Comparison of ENCODE assay signal across 8 mouse cellular contexts in genomic region chr9:110657474-110658078, GRCm38 (mm10). TPM values are rescaled to one million over a fixed set of nuclear protein-coding genes. Genes with fewer than 3 reads are reported as not detected.
DNase-seq lines count a peak whose midpoint lies in the region; ATAC-seq and TF ChIP-seq lines count a peak whose summit lies in the region.

No protein-coding gene starts in this region.

- peak overlapping the region; percentile 71 for H3K4me3 ChIP-seq in cerebellum, adult 2 months (replicated peaks; ENCODE audit: insufficient read depth, low read depth, low read length)
- H3K4me3 ChIP-seq in heart, embryonic 12.5 days, result peak overlapping the region; percentile 84
- H3K4me3 ChIP-seq in kidney, postnatal 0 days (replicated peaks; ENCODE audit: low read depth, low read length), result peak overlapping the region; percentile 65
- peak overlapping the region; percentile 78 for H3K4me3 ChIP-seq in midbrain, embryonic 10.5 days

- 24% methylated on average over 13 of the region's 13 CpGs for whole genome bisulfite sequencing in cerebellum, adult 2 months
- 61% methylated on average over 13 of the region's 13 CpGs for WGBS in heart, embryonic 12.5 days
- WGBS in kidney, postnatal 0 days, result 69% methylated on average over 13 of the region's 13 CpGs
- WGBS in midbrain, embryonic 10.5 days, result 89% methylated on average over 13 of the region's 13 CpGs

- H3K9ac ChIP-seq in heart, embryonic 12.5 days, result no peak overlapping the region
- peak overlapping the region; percentile 77 for H3K9ac ChIP-seq in kidney, postnatal 0 days (ENCODE audit: low read depth, low read length)

- TF ChIP-seq POLR2A in cerebellum, adult 2 months (IDR thresholded peaks at IDR 0.05; ENCODE audit: borderline replicate concordance, insufficient read depth, low read length), result no peak

- H3K4me2 ChIP-seq in heart, embryonic 12.5 days, result peak overlapping the region; percentile 71
- peak overlapping the region; percentile 59 for H3K4me2 ChIP-seq in kidney, postnatal 0 days (ENCODE audit: low read length)

- no peaks in the 10 kb centered on the region for H3K27me3 ChIP-seq in cerebellum, adult 2 months (ENCODE audit: control insufficient read depth, insufficient read depth, low read length)
- 0 out of 2 replicates have a peak, but pooled peaks cover 2% of the 10 kb centered on the region for H3K27me3 ChIP-seq in heart, embryonic 12.5 days (replicated peaks)
- no peaks in the 10 kb centered on the region for H3K27me3 ChIP-seq in kidney, postnatal 0 days (ENCODE audit: insufficient read depth, low read length)
- H3K27me3 ChIP-seq in midbrain, embryonic 10.5 days (ENCODE audit: low read depth, poor library complexity, severe bottlenecking), result peaks cover 11% of the 10 kb centered on the region

- TF ChIP-seq CTCF in cerebellum, adult 2 months (IDR thresholded peaks at IDR 0.05; ENCODE audit: borderline replicate concordance, insufficient read depth, low read depth, low read length), result no peak
- TF ChIP-seq CTCF in kidney, postnatal 0 days (IDR thresholded peaks at IDR 0.05; ENCODE audit: low read depth), result no peak

- no peaks in the 10 kb centered on the region for H3K9me3 ChIP-seq in heart, embryonic 12.5 days (replicated peaks)
- H3K9me3 ChIP-seq in kidney, postnatal 0 days (replicated peaks; ENCODE audit: low read length), result no peaks in the 10 kb centered on the region
- no peaks in the 10 kb centered on the region for H3K9me3 ChIP-seq in midbrain, embryonic 10.5 days (replicated peaks)

- no peak for ATAC-seq in heart, embryonic 12.5 days (ENCODE audit: insufficient number of reproducible peaks, low FRiP score)
- ATAC-seq in kidney, postnatal 0 days (replicated peaks; ENCODE audit: low FRiP score, low read depth), result no peak

- peaks cover 7% of the 10 kb centered on the region; the same call in 1 of the 2 replicates for H3K36me3 ChIP-seq in heart, embryonic 12.5 days
- H3K36me3 ChIP-seq in kidney, postnatal 0 days (ENCODE audit: insufficient read depth, low read length), result 0 out of 2 replicates have a peak, but pooled peaks cover 8% of the 10 kb centered on the region
- H3K36me3 ChIP-seq in midbrain, embryonic 10.5 days, result peaks cover 12% of the 10 kb centered on the region

- H3K4me1 ChIP-seq in cerebellum, adult 2 months (ENCODE audit: control insufficient read depth, insufficient read depth, low read length), result peaks cover 36% of the 10 kb centered on the region
- H3K4me1 ChIP-seq in heart, embryonic 12.5 days (replicated peaks), result peaks cover 40% of the 10 kb centered on the region
- H3K4me1 ChIP-seq in kidney, postnatal 0 days (replicated peaks; ENCODE audit: insufficient read depth, low read length), result peaks cover 13% of the 10 kb centered on the region
- H3K4me1 ChIP-seq in midbrain, embryonic 10.5 days, result peaks cover 48% of the 10 kb centered on the region

- peak; percentile 55 to 61 for DNase-seq in cerebellum, adult 2 months
- no peak for DNase-seq in cerebellum, postnatal 10 days
- DNase-seq in adrenal gland, postnatal 10 days, result peak; percentile 49
- no peak for DNase-seq in kidney, postnatal 0 days (ENCODE audit: low spot score)
- no peak for DNase-seq in midbrain, embryonic 10.5 days (ENCODE audit: low spot score)
- no peak for DNase-seq in left cerebral cortex, adult 18-20 months (ENCODE audit: low spot score in 2 of 2)
- DNase-seq in frontal cortex, postnatal 10 days (ENCODE audit: low spot score in 2 of 2), result no peak

- H3K27ac ChIP-seq in cerebellum, adult 2 months (ENCODE audit: insufficient read depth, low read length), result peak overlapping the region; percentile 90
- H3K27ac ChIP-seq in heart, embryonic 12.5 days (ENCODE audit: poor library complexity, severe bottlenecking), result peak overlapping the region; percentile 91; the same call in 1 of the 2 replicates
- H3K27ac ChIP-seq in kidney, postnatal 0 days, result peak overlapping the region; percentile 92
- no peak overlapping the region for H3K27ac ChIP-seq in midbrain, embryonic 10.5 days (replicated peaks)

RNA-seq across cellular contexts. Expression of gene Ccdc12, which starts 1.3 kb away (rescaled TPM):
- polyA plus RNA-seq in cerebellum, adult 2 months (2012; rRNA removed), result 98.5 and 102 TPM in 2 replicates
- total RNA-seq in adrenal gland, postnatal 10 days (2021), result 10 to 100 TPM; 64.3 to 66.0 TPM
- polyA plus RNA-seq in heart, embryonic 12.5 days (2016; fragmentation: Nextera tagmentation; extraction: Ambion mirVana), result 120 and 123 TPM in 2 replicates
- polyA plus RNA-seq in kidney, postnatal 0 days (2015; fragmentation: Nextera tagmentation; extraction: Ambion mirVana), result 153 and 154 TPM in 2 replicates
- polyA plus RNA-seq in midbrain, embryonic 10.5 days (2016; fragmentation: Nextera tagmentation; extraction: Ambion mirVana), result 176 and 189 TPM in 2 replicates
- total RNA-seq in left cerebral cortex, adult 18-20 months (2021), result 10 to 100 TPM; 47.2 to 53.9 TPM

RNA-seq across cellular contexts. Expression of gene Nbeal2, which starts 3.6 kb away (rescaled TPM):
- 16.8 and 19.1 TPM in 2 replicates for polyA plus RNA-seq in cerebellum, adult 2 months (2012; rRNA removed)
- total RNA-seq in adrenal gland, postnatal 10 days (2021), result 10 to 100 TPM in 1 of 2 experiments, 1 to 10 TPM in 1; 8.2 to 12.0 TPM
- 1.9 and 2.4 TPM in 2 replicates for polyA plus RNA-seq in heart, embryonic 12.5 days (2016; fragmentation: Nextera tagmentation; extraction: Ambion mirVana)
- 2.9 and 3.9 TPM in 2 replicates for polyA plus RNA-seq in kidney, postnatal 0 days (2015; fragmentation: Nextera tagmentation; extraction: Ambion mirVana)
- polyA plus RNA-seq in midbrain, embryonic 10.5 days (2016; fragmentation: Nextera tagmentation; extraction: Ambion mirVana), result 1.3 and 1.4 TPM in 2 replicates
- total RNA-seq in left cerebral cortex, adult 18-20 months (2021), result 10 to 100 TPM in 1 of 2 experiments, 1 to 10 TPM in 1; 9.6 to 12.2 TPM

RNA-seq across cellular contexts. Expression of gene Nradd, which starts 33.3 kb away (rescaled TPM):
- 3.2 and 3.5 TPM in 2 replicates for polyA plus RNA-seq in cerebellum, adult 2 months (2012; rRNA removed)
- 1 to 10 TPM; 7.7 to 9.8 TPM for total RNA-seq in adrenal gland, postnatal 10 days (2021)
- polyA plus RNA-seq in heart, embryonic 12.5 days (2016; fragmentation: Nextera tagmentation; extraction: Ambion mirVana), result 22.9 and 26.0 TPM in 2 replicates
- 42.3 and 45.7 TPM in 2 replicates for polyA plus RNA-seq in kidney, postnatal 0 days (2015; fragmentation: Nextera tagmentation; extraction: Ambion mirVana)
- 36.8 and 45.4 TPM in 2 replicates for polyA plus RNA-seq in midbrain, embryonic 10.5 days (2016; fragmentation: Nextera tagmentation; extraction: Ambion mirVana)
- total RNA-seq in left cerebral cortex, adult 18-20 months (2021), result 1 to 10 TPM; 2.2 to 2.9 TPM

Comparison
In these comparisons a context has a peak if more than half of its experiments do, and no peak if none do; other contexts are left out.
1. DNase-seq: peak in cerebellum, adult 2 months (2 of 2) and adrenal gland, postnatal 10 days (single experiment); none in cerebellum, postnatal 10 days (0 of 2), kidney, postnatal 0 days (single experiment), midbrain, embryonic 10.5 days (single experiment), left cerebral cortex, adult 18-20 months (0 of 2) and frontal cortex, postnatal 10 days (0 of 2).
2. Peak in every context shown above with its lines, with median percentiles within 50 percentile points of each other: H3K4me3 ChIP-seq.